Mouse (Mus musculus) limb, embryonic 11.5 days (tissue): ENCODE measurements at regions not wholly inside any gene's neighbourhood (a gene's known extent, or its start where the extent isn't known, plus 50 kb on each side); places are given as distances from the start of the nearest gene placed in this dataset.
"Not testable (repeated sequence)": the region's sequence is repeated elsewhere in the genome, so short reads cannot be mapped to it uniquely, and the experiment has no call there.

ENCODE experiments used
- ATAC-seq: fragments of 200-750 bp; cut with Nextera tagmentation; 2 replicates; pipeline ENCODE4 v1.8.0; 2017; ENCODE audit warnings: low read depth; ENCODE audit not compliant: insufficient number of reproducible peaks, low FRiP score, low TSS enrichment
- DNase-seq: peaks from one replicate; pipeline ENCODE4 v3.0.0-alpha.2; 2015; ENCODE audit warnings: low spot score
- H3K27ac ChIP-seq: fragments of 300-500 bp; sonication (generic); replicated peaks from 2 replicates; pipeline ENCODE4 v1.5.1; 2014; ENCODE audit warnings: low read depth, mild to moderate bottlenecking, low read length
- H3K27me3 ChIP-seq: fragments of 300-500 bp; sonication (generic); 2 replicates; pipeline ENCODE4 v1.6.1; 2014; ENCODE audit warnings: mild to moderate bottlenecking, low read length, mixed read lengths; ENCODE audit not compliant: control insufficient read depth, insufficient read depth
- H3K36me3 ChIP-seq: fragments of 300-500 bp; sonication (generic); 2 replicates; pipeline ENCODE4 v1.6.1; 2014; ENCODE audit warnings: mild to moderate bottlenecking, low read length, moderate library complexity, mixed read lengths; ENCODE audit not compliant: control insufficient read depth, insufficient read depth
- H3K4me1 ChIP-seq: fragments of 300-500 bp; sonication (generic); 2 replicates; pipeline ENCODE4 v1.6.1; 2014; ENCODE audit warnings: low read length, mixed read lengths; ENCODE audit not compliant: control insufficient read depth, insufficient read depth
- H3K4me2 ChIP-seq: fragments of 300-500 bp; sonication (generic); 2 replicates; pipeline ENCODE4 v1.6.1; 2014; ENCODE audit warnings: low read depth, mild to moderate bottlenecking, moderate library complexity; ENCODE audit not compliant: severe bottlenecking
- H3K4me3 ChIP-seq: fragments of 300-500 bp; sonication (generic); 2 replicates; pipeline ENCODE4 v1.5.1; 2014; ENCODE audit warnings: low read depth, low read length
- H3K9ac ChIP-seq: fragments of 300-500 bp; sonication (generic); 2 replicates; pipeline ENCODE4 v1.6.1; 2014; ENCODE audit warnings: mild to moderate bottlenecking, low read length
- H3K9me3 ChIP-seq: fragments of 300-500 bp; sonication (generic); 2 replicates; pipeline ENCODE4 v1.6.1; 2016; ENCODE audit warnings: low read length; ENCODE audit not compliant: control insufficient read depth
- WGBS: fragments of 180-500 bp; shearing (Covaris S2); extraction: QIAGEN DNeasy Blood & Tissue Kit; methylation state at CpG from one replicate; pipeline ENCODE4 v1.1.7; 2014; 5-methylcytosine and 5-hydroxymethylcytosine counted together

GRCm38 (mm10) chr1:43317076-43317871, 120.5 kb upstream of the Fhl2 start:
- no peak overlapping the region for H3K9ac ChIP-seq
- 75% methylated on average over 3 of the region's 3 CpGs for WGBS
- H3K27ac ChIP-seq: no peak overlapping the region
- H3K27me3 ChIP-seq: no peaks in the 10 kb centered on the region
- ATAC-seq: no peak
- H3K36me3 ChIP-seq: no peaks in the 10 kb centered on the region
- DNase-seq: no peak
- H3K4me3 ChIP-seq: no peak overlapping the region
- no peak overlapping the region for H3K4me2 ChIP-seq
- no peaks in the 10 kb centered on the region for H3K4me1 ChIP-seq
- no peaks in the 10 kb centered on the region for H3K9me3 ChIP-seq

DNA sequence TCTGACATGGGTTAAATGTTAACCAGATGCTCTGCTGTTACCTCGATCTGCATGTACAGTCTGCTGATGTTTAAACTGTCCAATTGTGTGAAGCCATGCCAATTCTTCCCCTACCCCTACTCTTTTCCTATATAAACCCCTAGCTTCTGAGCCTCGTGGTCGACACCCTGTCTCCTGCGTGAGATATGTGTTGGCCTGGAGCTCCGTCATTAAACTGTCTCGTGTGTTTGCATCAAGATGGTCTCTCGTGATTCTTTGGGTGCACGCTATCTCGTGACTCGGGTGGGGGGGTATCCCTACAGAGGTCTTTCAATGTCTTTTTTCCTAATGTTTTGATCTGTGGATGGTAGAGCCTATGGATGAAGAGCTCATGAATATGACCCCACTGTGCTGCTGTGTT, 110.9 kb upstream of the Nck2 start:
- WGBS: 95% methylated on average over 10 of the region's 10 CpGs
- not testable (repeated sequence) for DNase-seq, H3K36me3 ChIP-seq, H3K4me1 ChIP-seq, H3K4me2 ChIP-seq, H3K27me3 ChIP-seq, H3K9me3 ChIP-seq, H3K9ac ChIP-seq, H3K27ac ChIP-seq, H3K4me3 ChIP-seq, ATAC-seq

DNA sequence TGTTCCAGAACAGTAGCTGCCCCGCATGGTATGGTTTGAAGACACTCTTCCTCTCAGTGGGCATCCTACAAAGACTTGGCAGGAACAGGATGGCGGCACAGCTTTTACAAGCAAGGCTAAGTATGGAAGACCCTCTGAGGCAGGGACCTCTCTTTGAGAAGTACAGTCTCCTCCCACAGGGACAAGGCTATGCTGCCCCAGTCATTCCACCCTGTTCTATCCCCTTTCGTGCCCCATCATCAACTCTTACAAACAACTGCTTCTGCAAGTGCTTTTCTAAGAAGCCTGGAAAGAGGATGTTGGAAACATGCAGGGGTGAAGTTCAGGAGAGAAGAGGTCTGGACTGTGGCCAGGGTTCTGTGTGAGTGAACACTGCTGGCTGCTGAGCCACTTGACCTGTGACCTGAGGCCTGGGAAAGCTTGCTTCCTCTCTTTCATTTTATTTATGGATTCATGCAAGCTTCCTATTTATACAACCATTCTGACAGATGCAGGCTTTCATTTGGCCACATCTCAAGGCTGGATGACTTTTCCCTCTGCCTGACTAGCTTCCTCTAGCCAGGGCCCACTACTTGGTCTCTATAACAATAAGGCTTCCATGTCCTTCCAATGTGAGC, 107.1 kb upstream of the Nck2 start:
- no peak for DNase-seq
- no peaks in the 10 kb centered on the region for H3K9me3 ChIP-seq
- ATAC-seq: no peak
- H3K36me3 ChIP-seq: no peaks in the 10 kb centered on the region
- H3K4me3 ChIP-seq: no peak overlapping the region
- 84% methylated on average over 3 of the region's 3 CpGs for WGBS
- H3K27me3 ChIP-seq: no peaks in the 10 kb centered on the region
- H3K4me1 ChIP-seq: no peaks in the 10 kb centered on the region
- no peak overlapping the region for H3K4me2 ChIP-seq
- no peak overlapping the region for H3K27ac ChIP-seq
- H3K9ac ChIP-seq: no peak overlapping the region

- 75% methylated on average over 6 of the region's 6 CpGs for WGBS
- H3K4me3 ChIP-seq: no peak overlapping the region
- H3K9ac ChIP-seq: no peak overlapping the region
- no peaks in the 10 kb centered on the region for H3K27me3 ChIP-seq
- no peaks in the 10 kb centered on the region for H3K36me3 ChIP-seq
- DNase-seq (no peak), ATAC-seq (no peak)
- no peak overlapping the region for H3K4me2 ChIP-seq
- no peak overlapping the region for H3K27ac ChIP-seq
- no peaks in the 10 kb centered on the region for H3K4me1 ChIP-seq
- no peaks in the 10 kb centered on the region for H3K9me3 ChIP-seq
Observed at GRCm38 (mm10) chr1:43338096-43338915, 106.1 kb upstream of the Nck2 start.

GRCm38 (mm10) chr1:43342848-43343247, 101.5 kb upstream of the Nck2 start:
- no peak overlapping the region for H3K9ac ChIP-seq
- H3K4me2 ChIP-seq: no peak overlapping the region
- WGBS: 82% methylated on average over 2 of the region's 2 CpGs
- DNase-seq (no peak), ATAC-seq (no peak)
- no peak overlapping the region for H3K27ac ChIP-seq
- no peak overlapping the region for H3K4me3 ChIP-seq
- no peaks in the 10 kb centered on the region for H3K9me3 ChIP-seq
- no peaks in the 10 kb centered on the region for H3K27me3 ChIP-seq
- no peaks in the 10 kb centered on the region for H3K36me3 ChIP-seq
- no peaks in the 10 kb centered on the region for H3K4me1 ChIP-seq

DNA sequence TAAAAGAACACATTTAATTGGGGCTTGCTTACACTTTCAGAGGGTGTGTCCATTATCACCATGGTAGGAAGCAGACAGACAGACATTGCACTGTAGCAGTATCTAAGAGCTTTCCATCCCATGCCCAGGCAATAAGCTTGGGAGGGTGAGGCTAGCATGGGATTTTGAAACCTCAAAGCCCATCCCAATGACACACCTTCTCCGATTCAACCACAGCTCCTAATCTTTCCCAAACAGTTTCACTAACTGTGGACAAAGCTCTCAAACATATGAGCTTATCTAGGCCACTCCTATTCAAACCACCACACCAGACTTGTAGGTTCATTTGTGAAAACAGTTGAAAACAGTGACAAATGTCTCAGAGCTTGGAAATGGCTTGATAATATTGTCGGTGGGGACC, 101.0 kb upstream of the Nck2 start:
- 92% methylated on average over 2 of the region's 2 CpGs for WGBS
- H3K36me3 ChIP-seq: no peaks in the 10 kb centered on the region
- DNase-seq (no peak), ATAC-seq (no peak)
- H3K9ac ChIP-seq: no peak overlapping the region
- H3K27ac ChIP-seq: no peak overlapping the region
- H3K4me1 ChIP-seq: no peaks in the 10 kb centered on the region
- H3K9me3 ChIP-seq: no peaks in the 10 kb centered on the region
- no peaks in the 10 kb centered on the region for H3K27me3 ChIP-seq
- H3K4me3 ChIP-seq: no peak overlapping the region
- H3K4me2 ChIP-seq: no peak overlapping the region

DNA sequence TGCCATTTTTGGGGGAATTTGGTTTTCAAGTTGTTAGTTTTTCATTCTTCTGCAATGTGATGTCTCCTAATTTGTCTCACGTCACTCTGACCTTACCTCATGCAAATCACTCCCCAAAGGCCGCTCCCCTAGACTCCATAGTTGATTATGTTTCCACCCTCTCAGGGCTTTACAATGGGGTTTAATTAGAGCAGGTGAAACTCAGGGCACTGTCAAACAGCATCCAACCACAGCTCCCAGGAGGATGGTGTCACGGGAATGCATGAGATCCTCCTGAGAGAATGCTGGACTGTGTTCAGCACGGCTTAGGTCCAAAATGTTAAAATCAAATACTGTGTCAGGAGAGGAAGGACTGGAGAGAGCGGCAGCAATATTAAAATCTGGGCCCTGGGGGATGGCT, 100.4 kb upstream of the Nck2 start:
- DNase-seq (no peak), ATAC-seq (no peak)
- Histone ChIP-seq H3K27me3 (no peaks in the 10 kb centered on the region), H3K4me2 (no peak overlapping the region), H3K4me3 (no peak overlapping the region), H3K4me1 (no peaks in the 10 kb centered on the region), H3K9me3 (no peaks in the 10 kb centered on the region), H3K36me3 (no peaks in the 10 kb centered on the region), H3K27ac (no peak overlapping the region), H3K9ac (no peak overlapping the region)
- WGBS: 83% methylated on average over 5 of the region's 5 CpGs

DNA sequence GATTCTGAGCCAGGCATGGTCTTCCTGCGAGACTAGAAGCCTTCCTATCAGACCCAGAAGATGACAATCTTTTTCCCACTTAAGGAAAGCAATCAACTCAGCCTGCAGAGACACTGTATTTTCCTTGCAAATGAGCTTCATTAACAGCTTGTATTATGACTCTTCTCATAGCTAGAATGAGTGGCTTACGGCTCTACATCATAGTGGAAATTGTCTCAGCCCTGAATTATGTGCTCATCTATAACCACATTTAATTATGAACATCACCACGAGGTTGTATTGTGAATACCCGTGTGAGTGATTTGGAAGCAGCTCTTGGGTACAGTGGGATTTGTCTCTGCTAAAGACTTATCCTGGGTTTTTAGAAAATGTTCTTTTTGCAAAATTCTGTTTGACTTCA, 97.2 kb upstream of the Nck2 start:
- WGBS: 88% methylated on average over 4 of the region's 4 CpGs
- no peak overlapping the region for H3K9ac ChIP-seq
- H3K9me3 ChIP-seq: no peaks in the 10 kb centered on the region
- DNase-seq: no peak
- no peak for ATAC-seq
- no peaks in the 10 kb centered on the region for H3K36me3 ChIP-seq
- no peaks in the 10 kb centered on the region for H3K27me3 ChIP-seq
- H3K4me1 ChIP-seq: no peaks in the 10 kb centered on the region
- no peak overlapping the region for H3K27ac ChIP-seq
- no peak overlapping the region for H3K4me3 ChIP-seq
- H3K4me2 ChIP-seq: no peak overlapping the region
